Mouse (Mus musculus): ENCODE results near the gene Agfg2. TPM values are rescaled to one million over a fixed set of nuclear protein-coding genes. Genes with fewer than 3 reads are reported as not detected.

Agfg2 gene
- polyA plus RNA-seq, 1 experiment from 2014 or later, result 14.1 TPM

- Histone ChIP-seq H3K9me3 (ENCODE audit: control insufficient read depth, low read length) (no peaks in the 10 kb centered on the region), H3K36me3 (ENCODE audit: control insufficient read depth, insufficient read depth, low read length) (no peaks in the 10 kb centered on the region), H3K9ac (ENCODE audit: low read length) (peak within 1 kb of the TSS; percentile 41), H3K4me1 (ENCODE audit: control insufficient read depth, insufficient read depth, low read length) (peaks cover 42% of the 10 kb centered on the region), H3K4me3 (ENCODE audit: low read depth, low read length) (no peak within 1 kb of the TSS), H3K27me3 (ENCODE audit: control insufficient read depth, insufficient read depth, low read length) (no peaks in the 10 kb centered on the region), H3K27ac (replicated peaks; ENCODE audit: low read depth, low read length) (peak within 1 kb of the TSS; percentile 97; the same call in 1 of the 2 replicates), H3K4me2 (ENCODE audit: low read depth, severe bottlenecking) (no peak within 1 kb of the TSS)
- no peak for DNase-seq (ENCODE audit: low spot score)
- no peak for ATAC-seq (ENCODE audit: insufficient number of reproducible peaks, low FRiP score, low TSS enrichment, low read depth)
- 46% methylated on average over 11 of the region's 11 CpGs for WGBS
Measured at GRCm38 (mm10) chr5:137613550-137613949, 71.0 kb downstream of the Agfg2 start, which contains the start of gene Pcolce. Pcolce (minus strand) TSS chr5:137613784.

- peak overlapping the region; percentile 41 for H3K9ac ChIP-seq (ENCODE audit: low read length)
- peaks cover 46% of the 10 kb centered on the region for H3K4me1 ChIP-seq (ENCODE audit: control insufficient read depth, insufficient read depth, low read length)
Measured at GRCm38 (mm10) chr5:137613076-137613475, 71.5 kb downstream of the Agfg2 start.

GRCm38 (mm10) chr5:137611245-137611602 is 73.3 kb downstream of the Agfg2 start:
- Histone ChIP-seq H3K36me3 (ENCODE audit: control insufficient read depth, insufficient read depth, low read length) (peaks cover 3% of the 10 kb centered on the region; the same call in 1 of the 2 replicates), H3K4me2 (ENCODE audit: low read depth, severe bottlenecking) (peak overlapping the region; percentile 57), H3K27me3 (ENCODE audit: control insufficient read depth, insufficient read depth, low read length) (no peaks in the 10 kb centered on the region), H3K9me3 (ENCODE audit: control insufficient read depth, low read length) (no peaks in the 10 kb centered on the region), H3K4me1 (ENCODE audit: control insufficient read depth, insufficient read depth, low read length) (peaks cover 50% of the 10 kb centered on the region), H3K27ac (replicated peaks; ENCODE audit: low read depth, low read length) (peak overlapping the region; percentile 97), H3K4me3 (ENCODE audit: low read depth, low read length) (peak overlapping the region; percentile 30), H3K9ac (ENCODE audit: low read length) (peak overlapping the region; percentile 49)
- DNase-seq (ENCODE audit: low spot score) (peak; percentile 92), ATAC-seq (ENCODE audit: insufficient number of reproducible peaks, low FRiP score, low TSS enrichment, low read depth) (peak; percentile 28)
- 0% methylated on average over 6 of the region's 6 CpGs for WGBS

More at GRCm38 (mm10) chr5:137613076-137613475, 71.5 kb downstream of the Agfg2 start:
- ATAC-seq (ENCODE audit: insufficient number of reproducible peaks, low FRiP score, low TSS enrichment, low read depth), result no peak
- no peak overlapping the region for H3K4me3 ChIP-seq (ENCODE audit: low read depth, low read length)
- H3K4me2 ChIP-seq (ENCODE audit: low read depth, severe bottlenecking), result no peak overlapping the region
- DNase-seq (ENCODE audit: low spot score), result no peak
- peak overlapping the region; percentile 97; the same call in 1 of the 2 replicates for H3K27ac ChIP-seq (replicated peaks; ENCODE audit: low read depth, low read length)
- H3K9me3 ChIP-seq (ENCODE audit: control insufficient read depth, low read length), result no peaks in the 10 kb centered on the region
- 72% methylated on average over 5 of the region's 5 CpGs for WGBS
- no peaks in the 10 kb centered on the region for H3K27me3 ChIP-seq (ENCODE audit: control insufficient read depth, insufficient read depth, low read length)
- H3K36me3 ChIP-seq (ENCODE audit: control insufficient read depth, insufficient read depth, low read length), result no peaks in the 10 kb centered on the region

- peak; percentile 86 for ATAC-seq (ENCODE audit: insufficient number of reproducible peaks, low FRiP score, low TSS enrichment, low read depth)
Measured at GRCm38 (mm10) chr5:137610548-137611244, 73.8 kb downstream of the Agfg2 start.

GRCm38 (mm10) chr5:137610056-137610455 is 74.5 kb downstream of the Agfg2 start:
- H3K4me1 ChIP-seq (ENCODE audit: control insufficient read depth, insufficient read depth, low read length), result peaks cover 50% of the 10 kb centered on the region
- peaks cover 6% of the 10 kb centered on the region; the same call in 1 of the 2 replicates for H3K36me3 ChIP-seq (ENCODE audit: control insufficient read depth, insufficient read depth, low read length)
- no peaks in the 10 kb centered on the region for H3K27me3 ChIP-seq (ENCODE audit: control insufficient read depth, insufficient read depth, low read length)
- H3K4me3 ChIP-seq (ENCODE audit: low read depth, low read length), result peak overlapping the region; percentile 30
- no peak for ATAC-seq (ENCODE audit: insufficient number of reproducible peaks, low FRiP score, low TSS enrichment, low read depth)
- H3K9ac ChIP-seq (ENCODE audit: low read length), result peak overlapping the region; percentile 49; the same call in 1 of the 2 replicates
- H3K4me2 ChIP-seq (ENCODE audit: low read depth, severe bottlenecking), result peak overlapping the region; percentile 57
- 39% methylated on average over 4 of the region's 4 CpGs for WGBS
- peak overlapping the region; percentile 97 for H3K27ac ChIP-seq (replicated peaks; ENCODE audit: low read depth, low read length)
- no peak for DNase-seq (ENCODE audit: low spot score)
- H3K9me3 ChIP-seq (ENCODE audit: control insufficient read depth, low read length), result no peaks in the 10 kb centered on the region

More at GRCm38 (mm10) chr5:137610548-137611244, 73.8 kb downstream of the Agfg2 start:
- no peaks in the 10 kb centered on the region for H3K27me3 ChIP-seq (ENCODE audit: control insufficient read depth, insufficient read depth, low read length)
- H3K27ac ChIP-seq (replicated peaks; ENCODE audit: low read depth, low read length), result peak overlapping the region; percentile 97
- peak overlapping the region; percentile 57 for H3K4me2 ChIP-seq (ENCODE audit: low read depth, severe bottlenecking)
- peaks cover 50% of the 10 kb centered on the region for H3K4me1 ChIP-seq (ENCODE audit: control insufficient read depth, insufficient read depth, low read length)
- peak; percentile 97 for DNase-seq (ENCODE audit: low spot score)
- no peaks in the 10 kb centered on the region for H3K9me3 ChIP-seq (ENCODE audit: control insufficient read depth, low read length)
- H3K9ac ChIP-seq (ENCODE audit: low read length), result peak overlapping the region; percentile 49
- under 1% methylated on average over 12 of the region's 12 CpGs for WGBS
- peaks cover 3% of the 10 kb centered on the region; the same call in 1 of the 2 replicates for H3K36me3 ChIP-seq (ENCODE audit: control insufficient read depth, insufficient read depth, low read length)
- peak overlapping the region; percentile 30 for H3K4me3 ChIP-seq (ENCODE audit: low read depth, low read length)

GRCm38 (mm10) chr5:137609292-137609691 is 75.2 kb downstream of the Agfg2 start:
- peaks cover 50% of the 10 kb centered on the region for H3K4me1 ChIP-seq (ENCODE audit: control insufficient read depth, insufficient read depth, low read length)
- H3K9ac ChIP-seq (ENCODE audit: low read length), result peak overlapping the region; percentile 50; the same call in 1 of the 2 replicates
- peak overlapping the region; percentile 30; the same call in 1 of the 2 replicates for H3K4me3 ChIP-seq (ENCODE audit: low read depth, low read length)
- H3K9me3 ChIP-seq (ENCODE audit: control insufficient read depth, low read length), result no peaks in the 10 kb centered on the region
- H3K4me2 ChIP-seq (ENCODE audit: low read depth, severe bottlenecking), result peak overlapping the region; percentile 57
- peaks cover 6% of the 10 kb centered on the region; the same call in 1 of the 2 replicates for H3K36me3 ChIP-seq (ENCODE audit: control insufficient read depth, insufficient read depth, low read length)
- DNase-seq (ENCODE audit: low spot score) (no peak), ATAC-seq (ENCODE audit: insufficient number of reproducible peaks, low FRiP score, low TSS enrichment, low read depth) (no peak)
- H3K27me3 ChIP-seq (ENCODE audit: control insufficient read depth, insufficient read depth, low read length), result no peaks in the 10 kb centered on the region
- peak overlapping the region; percentile 30; the same call in 1 of the 2 replicates for H3K27ac ChIP-seq (replicated peaks; ENCODE audit: low read depth, low read length)
- 42% methylated on average over 3 of the region's 3 CpGs for WGBS

GRCm38 (mm10) chr5:137608654-137609190 is 75.8 kb downstream of the Agfg2 start:
- peak overlapping the region; percentile 21 for H3K4me3 ChIP-seq (ENCODE audit: low read depth, low read length)
- peak overlapping the region; percentile 57 for H3K4me2 ChIP-seq (ENCODE audit: low read depth, severe bottlenecking)
- WGBS, result 9% methylated on average over 23 of the region's 23 CpGs
- no peak overlapping the region for H3K27ac ChIP-seq (replicated peaks; ENCODE audit: low read depth, low read length)
- DNase-seq (ENCODE audit: low spot score) (no peak), ATAC-seq (ENCODE audit: insufficient number of reproducible peaks, low FRiP score, low TSS enrichment, low read depth) (no peak)
- H3K9me3 ChIP-seq (ENCODE audit: control insufficient read depth, low read length), result no peaks in the 10 kb centered on the region
- H3K9ac ChIP-seq (ENCODE audit: low read length), result peak overlapping the region; percentile 50
- peaks cover 6% of the 10 kb centered on the region; the same call in 1 of the 2 replicates for H3K36me3 ChIP-seq (ENCODE audit: control insufficient read depth, insufficient read depth, low read length)
- H3K27me3 ChIP-seq (ENCODE audit: control insufficient read depth, insufficient read depth, low read length), result no peaks in the 10 kb centered on the region
- peaks cover 49% of the 10 kb centered on the region for H3K4me1 ChIP-seq (ENCODE audit: control insufficient read depth, insufficient read depth, low read length)

- Histone ChIP-seq H3K27me3 (ENCODE audit: control insufficient read depth, insufficient read depth, low read length) (no peaks in the 10 kb centered on the region), H3K4me2 (ENCODE audit: low read depth, severe bottlenecking) (peak overlapping the region; percentile 57), H3K9me3 (ENCODE audit: control insufficient read depth, low read length) (no peaks in the 10 kb centered on the region), H3K4me3 (ENCODE audit: low read depth, low read length) (peak overlapping the region; percentile 21), H3K9ac (ENCODE audit: low read length) (peak overlapping the region; percentile 50), H3K36me3 (ENCODE audit: control insufficient read depth, insufficient read depth, low read length) (peaks cover 6% of the 10 kb centered on the region; the same call in 1 of the 2 replicates), H3K4me1 (ENCODE audit: control insufficient read depth, insufficient read depth, low read length) (peaks cover 45% of the 10 kb centered on the region), H3K27ac (replicated peaks; ENCODE audit: low read depth, low read length) (no peak overlapping the region)
- ATAC-seq (ENCODE audit: insufficient number of reproducible peaks, low FRiP score, low TSS enrichment, low read depth) (no peak), DNase-seq (ENCODE audit: low spot score) (no peak)
- WGBS, result 19% methylated on average over 26 of the region's 26 CpGs
Measured at GRCm38 (mm10) chr5:137607860-137608653, 76.5 kb downstream of the Agfg2 start.

Measured in limb, embryonic 11.5 days (tissue).